Mouse (Mus musculus) kidney, adult 2 months (tissue): ENCODE data around the gene Fbl. TPM values are rescaled to one million over a fixed set of nuclear protein-coding genes. Genes with fewer than 3 reads are reported as not detected.
A peak's percentile ranks its signal among the peaks of the same experiment; 100 is the strongest.

Source experiments
- DNase-seq: peaks from one replicate; pipeline ENCODE4 v3.0.0; 2021
- H3K27ac ChIP-seq: fragments of 200-500 bp; 2 replicates; pipeline ENCODE4 v1.5.1; 2012; ENCODE audit warnings: low read depth, low read length, control low read depth, inconsistent platforms; ENCODE audit not compliant: insufficient read depth
- H3K27me3 ChIP-seq: fragments of 200-500 bp; replicated peaks from 2 replicates; pipeline ENCODE4 v1.6.1; 2012; ENCODE audit warnings: mild to moderate bottlenecking, moderate library complexity, low read length, inconsistent platforms; ENCODE audit not compliant: control insufficient read depth, insufficient read depth
- H3K36me3 ChIP-seq: fragments of 200-500 bp; 2 replicates; pipeline ENCODE4 v1.6.1; 2012; ENCODE audit warnings: mild to moderate bottlenecking, moderate library complexity, low read length, inconsistent platforms; ENCODE audit not compliant: control insufficient read depth, insufficient read depth
- H3K4me1 ChIP-seq: fragments of 200-500 bp; 2 replicates; pipeline ENCODE4 v1.6.1; 2011; ENCODE audit warnings: low read length; ENCODE audit not compliant: control insufficient read depth, insufficient read depth
- H3K4me3 ChIP-seq: fragments of 200-500 bp; 2 replicates; pipeline ENCODE4 v1.5.1; 2011; ENCODE audit warnings: mild to moderate bottlenecking, low read depth, low read length, control low read depth; ENCODE audit not compliant: insufficient read depth
- CTCF ChIP-seq: fragments of 200-500 bp; conservative IDR thresholded peaks from 2 replicates; pipeline ENCODE4 v1.5.1; 2011; ENCODE audit warnings: low read depth, mild to moderate bottlenecking, control low read depth, low read length, moderate library complexity, mixed read lengths; ENCODE audit not compliant: insufficient read depth, insufficient read length
- POLR2A ChIP-seq: fragments of 200-500 bp; IDR thresholded peaks from one replicate; pipeline ENCODE4 v1.6.1; 2011; ENCODE audit warnings: low read depth, low read length, control low read depth
- WGBS: fragments of 180-500 bp; shearing (Covaris S2); methylation state at CpG from one replicate; pipeline ENCODE4 v1.1.7; 2018; 5-methylcytosine and 5-hydroxymethylcytosine counted together
- polyA plus RNA-seq: library from polyadenylated mRNA; depleted of rRNA; stranded (reverse); fragments of >200 nt; gene quantifications from 2 replicates; pipeline ENCODE4 v1.2.3, GENCODE M21; 2012

The Fbl gene
- polyA plus RNA-seq, 1 experiment, result 54.3 TPM

DNA sequence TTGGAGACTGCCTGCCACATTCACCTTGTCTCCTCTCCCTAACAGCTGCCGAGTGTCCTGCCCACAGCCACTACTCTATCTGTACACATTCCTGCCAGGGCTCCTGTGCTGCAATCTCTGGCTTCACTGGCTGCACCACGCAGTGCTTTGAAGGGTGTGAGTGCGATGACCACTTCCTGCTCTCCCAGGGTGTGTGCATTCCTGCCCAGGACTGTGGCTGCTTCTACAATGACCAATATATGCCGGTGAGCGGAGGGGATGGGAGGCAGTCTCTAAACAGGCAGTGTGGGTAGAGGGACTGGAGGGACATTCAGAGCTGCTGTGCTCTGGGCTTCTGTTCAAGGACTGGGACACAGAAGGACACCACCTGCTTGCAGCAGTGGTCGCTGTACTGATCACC lies 10.2 kb upstream of the Fbl start:
- no peak overlapping the region for H3K27ac ChIP-seq
- H3K27me3 ChIP-seq, result no peaks in the 10 kb centered on the region
- no peaks in the 10 kb centered on the region for H3K4me1 ChIP-seq
- no peak overlapping the region for H3K4me3 ChIP-seq
- no peak for TF ChIP-seq CTCF
- no peak for TF ChIP-seq POLR2A
- no peak for DNase-seq
- no peaks in the 10 kb centered on the region for H3K36me3 ChIP-seq
- WGBS, result 40% methylated on average over 6 of the region's 6 CpGs

DNA sequence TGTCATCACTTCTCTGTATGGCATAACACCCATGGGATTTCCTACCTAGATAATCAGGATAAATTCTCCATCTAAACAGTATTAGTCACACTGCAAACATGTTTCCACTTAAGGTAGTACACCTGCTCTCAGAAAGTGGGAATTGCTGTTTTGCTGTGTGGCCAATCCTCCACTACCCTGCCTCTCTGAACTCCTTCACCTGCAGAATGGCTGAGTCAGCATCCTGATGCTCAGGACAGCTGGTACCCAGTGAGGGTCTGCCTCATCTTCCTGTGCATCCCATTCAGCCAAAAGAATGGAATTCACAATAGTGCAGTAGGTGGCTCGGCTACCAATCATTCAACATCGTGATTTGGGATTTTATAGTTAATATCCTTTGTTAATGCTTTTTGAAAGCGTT lies 9.6 kb upstream of the Fbl start:
- Histone ChIP-seq H3K4me1 (no peaks in the 10 kb centered on the region), H3K36me3 (no peaks in the 10 kb centered on the region), H3K4me3 (no peak overlapping the region), H3K27me3 (no peaks in the 10 kb centered on the region), H3K27ac (no peak overlapping the region)
- no peak for DNase-seq
- no peak for TF ChIP-seq POLR2A
- no peak for TF ChIP-seq CTCF
- 79% methylated on average over 3 of the region's 3 CpGs for WGBS

DNA sequence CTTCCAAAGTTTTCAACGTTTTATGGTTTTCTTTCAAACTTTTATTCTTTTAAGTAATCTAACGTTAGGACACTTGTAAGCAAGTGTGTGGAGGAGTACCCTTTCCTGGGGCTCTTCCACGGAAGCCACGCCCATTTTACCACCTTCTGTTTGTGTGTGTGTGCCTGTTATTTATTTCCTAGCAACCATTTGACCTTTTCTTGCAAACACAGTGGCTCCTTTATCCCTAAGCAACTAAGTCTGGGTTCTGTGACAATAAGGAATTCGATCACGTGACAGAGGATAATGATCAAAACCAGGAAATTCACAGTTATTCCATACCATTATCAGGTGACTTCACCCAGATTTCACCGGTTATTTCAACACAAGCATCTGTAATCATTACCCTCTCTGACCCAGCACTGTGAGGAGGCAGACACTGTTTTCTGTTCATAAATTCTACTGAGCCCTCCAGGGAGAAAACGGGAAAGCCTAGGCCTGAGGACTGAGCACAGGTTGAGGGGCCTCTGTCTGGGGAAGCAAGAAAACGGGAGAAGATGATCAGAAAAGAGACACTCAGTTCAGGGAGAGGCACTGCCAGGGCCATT lies 8.3 kb upstream of the Fbl start:
- no peaks in the 10 kb centered on the region for H3K36me3 ChIP-seq
- no peak for DNase-seq
- no peak overlapping the region for H3K27ac ChIP-seq
- no peaks in the 10 kb centered on the region for H3K4me1 ChIP-seq
- TF ChIP-seq POLR2A, result no peak
- no peak for TF ChIP-seq CTCF
- WGBS, result 35% methylated on average over 9 of the region's 9 CpGs
- H3K27me3 ChIP-seq, result no peaks in the 10 kb centered on the region
- no peak overlapping the region for H3K4me3 ChIP-seq

DNA sequence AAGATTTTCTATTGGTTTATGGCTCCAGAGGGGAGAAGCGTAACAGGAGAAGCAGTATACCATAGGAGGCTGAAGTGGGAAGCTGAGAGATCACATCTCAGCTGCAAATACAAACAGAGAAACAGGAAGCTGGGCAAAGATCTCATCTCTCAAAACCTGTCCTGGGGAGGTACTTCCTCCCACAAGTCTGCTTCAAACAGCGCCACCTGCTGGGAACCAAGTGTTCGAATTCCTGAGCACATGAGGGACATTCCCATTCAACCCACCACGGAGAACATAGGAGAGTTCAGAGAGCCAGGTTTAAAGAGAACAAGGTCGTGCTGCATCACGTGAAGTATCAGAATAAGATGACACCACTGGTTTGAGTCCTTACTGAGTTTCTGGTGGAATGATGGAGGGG lies 4.1 kb upstream of the Fbl start:
- no peaks in the 10 kb centered on the region; the same call in 1 of the 2 replicates for H3K4me1 ChIP-seq
- no peaks in the 10 kb centered on the region for H3K36me3 ChIP-seq
- no peaks in the 10 kb centered on the region for H3K27me3 ChIP-seq
- TF ChIP-seq POLR2A (no peak), CTCF (0 out of 2 replicates have a peak, but pooled peaks have one; percentile 9)
- no peak overlapping the region for H3K4me3 ChIP-seq
- WGBS, result 82% methylated on average over 6 of the region's 6 CpGs
- no peak for DNase-seq
- no peak overlapping the region for H3K27ac ChIP-seq

DNA sequence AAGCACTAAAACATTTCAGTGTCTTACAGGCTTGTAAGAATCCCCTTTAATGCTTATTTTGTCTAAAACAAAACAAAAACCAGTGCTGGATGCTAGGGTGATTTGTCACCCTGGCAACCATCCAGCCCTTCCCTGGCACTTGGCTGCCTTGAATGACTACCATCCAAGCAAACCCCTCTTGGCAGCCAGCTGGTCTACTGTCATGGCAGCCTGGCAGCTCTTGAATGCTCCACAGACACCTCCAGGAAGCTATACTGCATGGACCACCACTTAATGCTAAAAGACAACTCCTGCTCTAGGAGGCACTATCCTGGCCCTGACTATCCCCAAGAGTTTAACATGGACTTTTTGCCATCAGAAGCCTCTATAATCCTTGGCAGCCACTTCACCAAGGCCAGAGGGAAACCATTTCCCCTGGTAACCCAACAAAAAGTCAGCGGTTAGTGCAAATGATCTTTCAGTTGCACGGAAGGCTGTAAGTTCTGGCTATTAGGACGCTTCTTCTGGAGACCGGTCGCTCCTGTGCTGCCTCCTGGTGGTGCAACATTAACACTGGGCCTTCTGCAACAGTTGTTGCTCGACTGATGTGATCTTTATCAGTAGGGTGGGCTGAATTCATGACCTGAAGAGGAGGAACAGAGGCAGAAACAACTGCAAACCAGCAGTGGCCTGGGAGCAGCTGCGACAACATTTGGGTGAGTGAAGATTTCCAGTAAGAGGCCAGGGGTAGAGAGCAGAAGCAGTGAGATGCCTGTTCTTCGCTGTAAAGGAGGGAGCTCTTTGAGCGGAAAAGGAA lies 992 bp upstream of the Fbl start:
- WGBS, result 4% methylated on average over 9 of the region's 9 CpGs
- peak overlapping the region; percentile 64; the same call in 1 of the 2 replicates for H3K27ac ChIP-seq
- H3K27me3 ChIP-seq, result no peaks in the 10 kb centered on the region
- H3K36me3 ChIP-seq, result no peaks in the 10 kb centered on the region
- peak; percentile 79 for DNase-seq
- peak overlapping the region; percentile 72 for H3K4me3 ChIP-seq
- H3K4me1 ChIP-seq, result peaks cover 4% of the 10 kb centered on the region; the same call in 1 of the 2 replicates
- TF ChIP-seq CTCF (peak; percentile 84), POLR2A (no peak)

DNA sequence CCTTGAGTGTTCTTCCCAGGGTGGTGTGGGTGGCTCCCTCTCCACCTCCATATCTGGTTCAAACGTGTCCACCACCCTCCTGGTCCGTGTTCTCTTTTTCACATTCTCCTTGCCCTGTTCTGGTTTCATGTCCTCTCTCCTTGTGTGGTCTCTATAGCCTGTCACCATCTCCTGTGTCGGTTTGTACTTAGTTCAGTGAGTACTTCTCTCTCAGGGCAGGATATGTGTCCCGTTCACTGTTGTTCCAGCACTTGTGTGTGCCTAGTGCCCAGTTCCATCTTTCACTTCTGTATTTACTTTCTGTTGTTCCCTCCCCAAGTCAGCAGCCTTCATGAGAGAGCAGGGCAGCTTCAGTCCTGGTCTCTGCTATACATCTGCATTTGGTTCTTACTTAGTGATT lies 5.8 kb downstream of the Fbl start:
- TF ChIP-seq CTCF (no peak), POLR2A (no peak)
- Histone ChIP-seq H3K4me1 (peaks cover 4% of the 10 kb centered on the region; the same call in 1 of the 2 replicates), H3K27ac (no peak overlapping the region), H3K36me3 (no peaks in the 10 kb centered on the region), H3K4me3 (no peak overlapping the region), H3K27me3 (no peaks in the 10 kb centered on the region)
- no peak for DNase-seq
- 73% methylated on average over 4 of the region's 4 CpGs for WGBS

DNA sequence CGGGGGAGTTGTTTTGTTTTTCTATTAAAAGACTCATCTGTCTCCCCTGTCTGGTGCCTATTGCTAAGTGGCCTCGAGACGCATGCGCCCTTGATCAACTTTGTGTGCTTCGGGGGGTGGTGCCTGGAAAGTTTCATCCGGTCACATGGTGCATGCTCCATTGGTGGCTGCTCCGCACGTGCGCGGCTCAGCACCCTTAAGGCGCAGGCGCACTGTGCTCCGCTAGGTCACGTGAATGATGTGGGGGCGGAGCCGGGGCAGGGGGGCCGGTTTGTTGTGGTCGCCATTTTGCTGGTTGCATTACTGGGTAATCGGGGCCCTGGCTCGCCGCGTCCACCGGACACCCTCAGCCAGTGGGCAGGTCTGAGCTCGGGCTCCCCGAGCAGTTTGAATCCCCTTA lies 9.7 kb downstream of the Fbl start, which contains the start of gene Dyrk1b:
Gene Dyrk1b, plus strand, starts transcription at position 242 of the 400 bp plus-strand sequence.
- H3K4me3 ChIP-seq, result peak within 1 kb of the TSS; percentile 89
- WGBS, result under 1% methylated on average over 25 of the region's 25 CpGs
- DNase-seq, result peak; percentile 99
- H3K27ac ChIP-seq, result peak within 1 kb of the TSS; percentile 79
- TF ChIP-seq POLR2A (no peak), CTCF (no peak)
- no peaks in the 10 kb centered on the region for H3K27me3 ChIP-seq
- H3K4me1 ChIP-seq, result no peaks in the 10 kb centered on the region; the same call in 1 of the 2 replicates
- no peaks in the 10 kb centered on the region for H3K36me3 ChIP-seq
